Comparison of ENCODE assay signal across 26 mouse cellular contexts in genomic region chrX:104114596-104114995, GRCm38 (mm10).
DNase-seq lines count a peak whose midpoint lies in the region; ATAC-seq and TF ChIP-seq lines count a peak whose summit lies in the region.
"Had no signal": no experiment of that assay in that cellular context is flagged by ENCODE, and none has a peak within 500 bp of the region (broad histone marks: within the 10 kb centered on the region; RNA-seq: fewer than 3 reads in every experiment).

No protein-coding gene starts in this region.

- H3K9me3 ChIP-seq in midbrain, postnatal 0 days (ENCODE audit: low read length), result no peaks in the 10 kb centered on the region
- no peaks in the 10 kb centered on the region for H3K9me3 ChIP-seq in midbrain, embryonic 14.5 days (ENCODE audit: control insufficient read depth, low read length)
- no peaks in the 10 kb centered on the region for H3K9me3 ChIP-seq in stomach, postnatal 0 days (ENCODE audit: control insufficient read depth, low read length)
- no peaks in the 10 kb centered on the region for H3K9me3 ChIP-seq in heart, embryonic 12.5 days (replicated peaks)
- H3K9me3 ChIP-seq: liver, embryonic 12.5 days; midbrain, embryonic 13.5 days had no signal

- H3K4me3 ChIP-seq in layer of hippocampus, adult 2 months, result no peak overlapping the region
- H3K4me3 ChIP-seq in midbrain, postnatal 0 days (ENCODE audit: low read depth, low read length), result no peak overlapping the region
- H3K4me3 ChIP-seq in midbrain, embryonic 14.5 days (replicated peaks; ENCODE audit: low read depth, low read length), result no peak overlapping the region
- H3K4me3 ChIP-seq in stomach, postnatal 0 days (ENCODE audit: low read depth, low read length), result no peak overlapping the region
- no peak overlapping the region for H3K4me3 ChIP-seq in heart, embryonic 12.5 days
- H3K4me3 ChIP-seq: erythroblast, embryonic 14.5 days; liver, embryonic 12.5 days; midbrain, embryonic 13.5 days had no signal

- no peak for DNase-seq in layer of hippocampus, adult 2 months (ENCODE audit: low spot score in 2 of 2)
- DNase-seq in layer of hippocampus, adult 11-12 months (ENCODE audit: low spot score), result no peak
- DNase-seq in midbrain, postnatal 0 days (ENCODE audit: low spot score), result no peak
- no peak for DNase-seq in midbrain, embryonic 14.5 days
- peak; percentile 6 for DNase-seq in NIH3T3 (ENCODE audit: low read depth)
- no peak for DNase-seq in stomach, postnatal 0 days (ENCODE audit: low spot score)
- no peak for DNase-seq in embryo, embryonic 10 days (ENCODE audit: low spot score)
- DNase-seq: adrenal gland, postnatal 14 days; cerebellum, adult 11-12 months; cerebellum, adult 9-11 months; heart, postnatal 14 days; kidney, adult 18-20 months; kidney, postnatal 4 days; left cerebral cortex, postnatal 4 days; lung, adult 18-20 months; right cerebral cortex, adult 18-20 months; spleen, adult 18-20 months; thymus, adult 18-20 months; thymus, postnatal 4 days had no signal

- H3K9ac ChIP-seq in midbrain, postnatal 0 days (replicated peaks; ENCODE audit: low read length, poor library complexity, severe bottlenecking), result no peak overlapping the region
- H3K9ac ChIP-seq in midbrain, embryonic 14.5 days (replicated peaks; ENCODE audit: low read length), result no peak overlapping the region
- H3K9ac ChIP-seq in stomach, postnatal 0 days (ENCODE audit: low read length), result no peak overlapping the region
- no peak overlapping the region for H3K9ac ChIP-seq in heart, embryonic 12.5 days
- H3K9ac ChIP-seq: liver, embryonic 12.5 days; midbrain, embryonic 13.5 days had no signal

- no peaks in the 10 kb centered on the region for H3K36me3 ChIP-seq in midbrain, postnatal 0 days (ENCODE audit: insufficient read depth, low read length)
- no peaks in the 10 kb centered on the region for H3K36me3 ChIP-seq in midbrain, embryonic 14.5 days (ENCODE audit: control insufficient read depth, insufficient read depth, low read length)
- no peaks in the 10 kb centered on the region for H3K36me3 ChIP-seq in stomach, postnatal 0 days (ENCODE audit: control insufficient read depth, insufficient read depth, low read length)
- H3K36me3 ChIP-seq in heart, embryonic 12.5 days, result no peaks in the 10 kb centered on the region
- H3K36me3 ChIP-seq: liver, embryonic 12.5 days; midbrain, embryonic 13.5 days had no signal

- no peaks in the 10 kb centered on the region for H3K27me3 ChIP-seq in midbrain, postnatal 0 days (ENCODE audit: insufficient read depth, low read length)
- no peaks in the 10 kb centered on the region for H3K27me3 ChIP-seq in midbrain, embryonic 14.5 days (ENCODE audit: control insufficient read depth, insufficient read depth, low read length)
- H3K27me3 ChIP-seq in stomach, postnatal 0 days (ENCODE audit: control insufficient read depth, insufficient read depth, low read length), result no peaks in the 10 kb centered on the region
- no peaks in the 10 kb centered on the region for H3K27me3 ChIP-seq in heart, embryonic 12.5 days (replicated peaks)
- H3K27me3 ChIP-seq: liver, embryonic 12.5 days; midbrain, embryonic 13.5 days had no signal

- H3K4me1 ChIP-seq in midbrain, postnatal 0 days (ENCODE audit: insufficient read depth, low read length), result no peaks in the 10 kb centered on the region
- H3K4me1 ChIP-seq in midbrain, embryonic 14.5 days (ENCODE audit: control insufficient read depth, insufficient read depth, low read length), result no peaks in the 10 kb centered on the region
- no peaks in the 10 kb centered on the region for H3K4me1 ChIP-seq in stomach, postnatal 0 days (replicated peaks; ENCODE audit: control insufficient read depth, insufficient read depth)
- H3K4me1 ChIP-seq in heart, embryonic 12.5 days (replicated peaks), result no peaks in the 10 kb centered on the region
- H3K4me1 ChIP-seq: liver, embryonic 12.5 days; midbrain, embryonic 13.5 days had no signal

- TF ChIP-seq EP300 in stomach, postnatal 0 days (optimal IDR thresholded peaks at IDR 0.05), result no peak

- ATAC-seq in midbrain, postnatal 0 days (ENCODE audit: low FRiP score), result no peak
- no peak for ATAC-seq in midbrain, embryonic 14.5 days (ENCODE audit: low FRiP score, low TSS enrichment)
- no peak for ATAC-seq in stomach, postnatal 0 days (ENCODE audit: low FRiP score, low TSS enrichment)
- no peak for ATAC-seq in heart, embryonic 12.5 days (ENCODE audit: insufficient number of reproducible peaks, low FRiP score)
- ATAC-seq: forebrain, embryonic 16.5 days; hindbrain, embryonic 16.5 days; liver, embryonic 12.5 days; midbrain, embryonic 13.5 days had no signal

- peak; percentile 39 for TF ChIP-seq CTCF in layer of hippocampus, adult 2 months (conservative IDR thresholded peaks at IDR 0.05)
- TF ChIP-seq CTCF in midbrain, postnatal 0 days (IDR thresholded peaks at IDR 0.05), result 0 out of 2 replicates have a peak, but pooled peaks have one; percentile 2
- TF ChIP-seq CTCF in stomach, postnatal 0 days (IDR thresholded peaks at IDR 0.05; ENCODE audit: low read depth), result peak; percentile 24

- H3K27ac ChIP-seq in layer of hippocampus, adult 2 months, result no peak overlapping the region
- H3K27ac ChIP-seq in midbrain, postnatal 0 days (ENCODE audit: low read depth, low read length), result no peak overlapping the region
- no peak overlapping the region for H3K27ac ChIP-seq in midbrain, embryonic 14.5 days (replicated peaks; ENCODE audit: low read depth, low read length)
- no peak overlapping the region for H3K27ac ChIP-seq in stomach, postnatal 0 days (replicated peaks)
- H3K27ac ChIP-seq in heart, embryonic 12.5 days (ENCODE audit: poor library complexity, severe bottlenecking), result no peak overlapping the region
- H3K27ac ChIP-seq: liver, embryonic 12.5 days; macrophage; midbrain, embryonic 13.5 days had no signal

- WGBS in midbrain, postnatal 0 days, result 74% methylated on average over 4 of the region's 4 CpGs
- WGBS in midbrain, embryonic 14.5 days, result 68% methylated on average over 4 of the region's 4 CpGs
- WGBS in stomach, postnatal 0 days, result 63% methylated on average over 4 of the region's 4 CpGs
- WGBS in heart, embryonic 12.5 days, result 55% methylated on average over 4 of the region's 4 CpGs

- no peak overlapping the region for H3K4me2 ChIP-seq in midbrain, postnatal 0 days (ENCODE audit: low read depth, low read length, poor library complexity, severe bottlenecking)
- no peak overlapping the region for H3K4me2 ChIP-seq in midbrain, embryonic 14.5 days (ENCODE audit: low read length)
- H3K4me2 ChIP-seq in stomach, postnatal 0 days (replicated peaks; ENCODE audit: low read depth), result no peak overlapping the region
- H3K4me2 ChIP-seq in heart, embryonic 12.5 days, result no peak overlapping the region
- H3K4me2 ChIP-seq: liver, embryonic 12.5 days; midbrain, embryonic 13.5 days had no signal
